Mouse (Mus musculus) E14TG2a.4 (cell line): ENCODE results near the gene Ckm.

Experiments
- CTCF ChIP-seq: conservative IDR thresholded peaks from 2 replicates; pipeline ENCODE4 v1.5.1; 2014; ENCODE audit warnings: low read length
- NANOG ChIP-seq: IDR thresholded peaks from 2 replicates; pipeline ENCODE4 v1.6.1; 2014; ENCODE audit warnings: borderline replicate concordance, low read length, mixed read lengths

GRCm38 (mm10) chr7:19420821-19421636 is 16.5 kb downstream of the Ckm start:
- no peak for TF ChIP-seq CTCF
- no peak for TF ChIP-seq NANOG
